Mouse (Mus musculus) CH12.LX (cell line): Measurements from ENCODE around the gene Rhox3c. TPM values are rescaled to one million over a fixed set of nuclear protein-coding genes. Genes with fewer than 3 reads are reported as not detected.
"Not testable (repeated sequence)": the region's sequence is repeated elsewhere in the genome, so short reads cannot be mapped to it uniquely, and the experiment has no call there.

Experiments used
- DNase-seq: peaks from one replicate; pipeline ENCODE4 v3.0.0-alpha.2; 2013; ENCODE audit errors: extremely low read depth
- H3K27ac ChIP-seq: 2 replicates; pipeline ENCODE4 v1.5.1; 2012; ENCODE audit warnings: low read depth, mild to moderate bottlenecking, control low read depth, moderate library complexity; ENCODE audit not compliant: insufficient read depth
- H3K27me3 ChIP-seq: replicated peaks from 2 replicates; pipeline ENCODE3; 2012; ENCODE audit warnings: inconsistent platforms
- H3K36me3 ChIP-seq, 2 experiments: replicated peaks in 1 of 2; 2 replicates each; pipeline versions ENCODE3 to v1.6.1; 2012; ENCODE audit warnings: inconsistent platforms in 1 of 2, low read length in 1 of 2, mild to moderate bottlenecking in 1 of 2, mixed read lengths in 1 of 2, moderate library complexity in 1 of 2; ENCODE audit not compliant: control insufficient read depth in 1 of 2, insufficient read depth in 1 of 2
- H3K4me1 ChIP-seq, 2 experiments: 2 replicates each; pipeline ENCODE4 v1.6.1; 2012; ENCODE audit warnings: inconsistent platforms in 1 of 2, moderate library complexity in 1 of 2; ENCODE audit not compliant: insufficient read depth in 2 of 2, control insufficient read depth in 1 of 2
- H3K4me2 ChIP-seq: 2 replicates; pipeline ENCODE4 v1.6.1; 2012; ENCODE audit warnings: low read depth, mild to moderate bottlenecking, control low read depth; ENCODE audit not compliant: poor library complexity, insufficient read depth, severe bottlenecking
- H3K4me3 ChIP-seq, 3 experiments: fragments of 150-350 bp in 1 of 3; sonication (generic) in 1 of 3; replicated peaks in 1 of 3; 2 replicates each; pipeline versions ENCODE3 to v1.5.1; 2011 to 2012; ENCODE audit warnings: low read depth in 2 of 3, low read length in 2 of 3, mild to moderate bottlenecking in 2 of 3, moderate library complexity in 2 of 3, control low read depth in 1 of 3, improper control_type of control experiment in 1 of 3, inconsistent platforms in 1 of 3, mixed read lengths in 1 of 3; ENCODE audit not compliant: poor library complexity in 1 of 3
- H3K79me2 ChIP-seq: replicated peaks from 2 replicates; pipeline ENCODE4 v1.6.1; 2012; ENCODE audit warnings: mild to moderate bottlenecking, moderate library complexity; ENCODE audit not compliant: control insufficient read depth, poor library complexity, insufficient read depth, severe bottlenecking; ENCODE audit errors: extremely low read depth
- H3K9ac ChIP-seq: 2 replicates; pipeline ENCODE4 v1.6.1; 2012; ENCODE audit warnings: low read depth, mild to moderate bottlenecking, control low read depth, moderate library complexity; ENCODE audit not compliant: insufficient read depth
- H3K9me3 ChIP-seq: replicated peaks from 2 replicates; pipeline ENCODE3; 2012; ENCODE audit warnings: low read length, inconsistent platforms, mixed read lengths
- dilution Hi-C: fragments of 300-500 bp; cut with MboI; formaldehyde crosslinking; loops from 2 replicates; pipeline ENCODE4 v1.14.3; 2020; ENCODE audit warnings: low sequenced_read_pairs; ENCODE audit not compliant: extremely low pct_unique_long_range_greater_than_20kb, extremely low pct_ligation_motif_present
- in situ Hi-C: fragments of 300-500 bp; cut with MboI; formaldehyde crosslinking; loops from 3 replicates; pipeline ENCODE4 v1.14.3; 2019; ENCODE audit warnings: low sequenced_read_pairs, low pct_ligation_motif_present, low pct_unique_long_range_greater_than_20kb, mixed read lengths
- polyA plus RNA-seq: library from polyadenylated mRNA; unstranded; fragments of >175 nt; gene quantifications from 2 replicates; pipeline ENCODE4 v1.2.1, GENCODE M21; 2012; ENCODE audit warnings: low read depth; ENCODE audit not compliant: insufficient read length
- total RNA-seq, 2 experiments: library from RNA; depleted of rRNA; stranded (reverse); fragments of 300-350 nt in 1 of 2; fragments of >200 nt in 1 of 2; gene quantifications; 2 replicates each; pipeline ENCODE4 v1.2.3; 2012 to 2014

The Rhox3c gene
- total RNA-seq (2012; rRNA removed) (not detected in 2 replicates), total RNA-seq (2014; rRNA removed) (not detected in 2 replicates), polyA plus RNA-seq (not detected in 2 replicates)

- dilution Hi-C loops, H3K9me3 ChIP-seq, H3K27ac ChIP-seq, H3K79me2 ChIP-seq, H3K4me3 ChIP-seq, H3K9ac ChIP-seq, H3K36me3 ChIP-seq, in situ Hi-C loops, DNase-seq, H3K4me1 ChIP-seq, H3K27me3 ChIP-seq, H3K4me2 ChIP-seq: not testable (repeated sequence)
Measured at GRCm38 (mm10) chrX:37458285-37458684, at the start of gene Rhox3c. TSS of gene Rhox3c (plus strand) at chrX:37458585.

- H3K4me2 ChIP-seq, DNase-seq, H3K27me3 ChIP-seq, dilution Hi-C loops, H3K27ac ChIP-seq, in situ Hi-C loops, H3K79me2 ChIP-seq, H3K4me1 ChIP-seq, H3K9ac ChIP-seq, H3K36me3 ChIP-seq, H3K4me3 ChIP-seq, H3K9me3 ChIP-seq: not testable (repeated sequence)
Measured at GRCm38 (mm10) chrX:37411767-37412166, 46.6 kb upstream of the Rhox3c start, which contains the start of gene Rhox2b. TSS of gene Rhox2b (plus strand) at chrX:37412067.

- dilution Hi-C loops, H3K27me3 ChIP-seq, H3K4me3 ChIP-seq, H3K9ac ChIP-seq, H3K79me2 ChIP-seq, DNase-seq, H3K4me1 ChIP-seq, in situ Hi-C loops, H3K9me3 ChIP-seq, H3K36me3 ChIP-seq, H3K4me2 ChIP-seq, H3K27ac ChIP-seq: not testable (repeated sequence)
Measured at GRCm38 (mm10) chrX:37432194-37432593, 26.2 kb upstream of the Rhox3c start, which contains the start of gene Rhox4b. TSS of gene Rhox4b (plus strand) at chrX:37432494.

GRCm38 (mm10) chrX:37453380-37453779 is 5.0 kb upstream of the Rhox3c start, which contains the start of gene Rhox2c:
TSS of gene Rhox2c (plus strand) at chrX:37453680.
- H3K4me1 ChIP-seq, H3K27ac ChIP-seq, H3K4me3 ChIP-seq, H3K27me3 ChIP-seq, in situ Hi-C loops, H3K9ac ChIP-seq, H3K79me2 ChIP-seq, H3K4me2 ChIP-seq, dilution Hi-C loops, DNase-seq, H3K9me3 ChIP-seq, H3K36me3 ChIP-seq: not testable (repeated sequence)

- H3K36me3 ChIP-seq, DNase-seq, H3K4me3 ChIP-seq, H3K9me3 ChIP-seq, dilution Hi-C loops, H3K9ac ChIP-seq, H3K79me2 ChIP-seq, H3K4me2 ChIP-seq, H3K27me3 ChIP-seq, H3K27ac ChIP-seq, H3K4me1 ChIP-seq, in situ Hi-C loops: not testable (repeated sequence)
Measured at GRCm38 (mm10) chrX:37480037-37480436, 21.7 kb downstream of the Rhox3c start, which contains the start of gene Rhox4c. TSS of gene Rhox4c (plus strand) at chrX:37480337.

GRCm38 (mm10) chrX:37514059-37514458 is 55.7 kb downstream of the Rhox3c start, which contains the start of gene Rhox4d:
TSS of gene Rhox4d (plus strand) at chrX:37514359.
- H3K4me3 ChIP-seq, H3K27ac ChIP-seq, H3K9me3 ChIP-seq, H3K36me3 ChIP-seq, H3K4me1 ChIP-seq, H3K79me2 ChIP-seq, DNase-seq, H3K9ac ChIP-seq, H3K27me3 ChIP-seq, in situ Hi-C loops, dilution Hi-C loops, H3K4me2 ChIP-seq: not testable (repeated sequence)
